Mouse (Mus musculus) myocyte (in vitro differentiated cells): Measurements from ENCODE around the gene Hcrt. TPM values are rescaled to one million over a fixed set of nuclear protein-coding genes. Genes with fewer than 3 reads are reported as not detected.

Experiments
- H3K27me3 ChIP-seq: one replicate; pipeline ENCODE4 v1.6.1; 2011; ENCODE audit not compliant: control insufficient read depth, insufficient read depth, insufficient read length
- H3K36me3 ChIP-seq: one replicate; pipeline ENCODE4 v1.6.1; 2011; ENCODE audit not compliant: control insufficient read depth, insufficient read depth
- H3K4me2 ChIP-seq: one replicate; pipeline ENCODE4 v1.6.1; 2011; ENCODE audit warnings: low read depth, control low read depth
- H3K4me3 ChIP-seq: one replicate; pipeline ENCODE4 v1.5.1; 2011; ENCODE audit warnings: mild to moderate bottlenecking, control low read depth, moderate library complexity
- H3K79me2 ChIP-seq: one replicate; pipeline ENCODE4 v1.6.1; 2011; ENCODE audit not compliant: control insufficient read depth, insufficient read depth
- H3ac ChIP-seq: one replicate; pipeline ENCODE4 v1.6.1; 2011; ENCODE audit not compliant: control insufficient read depth, insufficient read length
- CEBPB ChIP-seq: IDR thresholded peaks from 2 replicates; pipeline ENCODE4 v1.6.1; 2011; ENCODE audit warnings: mild to moderate bottlenecking, moderate library complexity; ENCODE audit not compliant: poor library complexity, insufficient read depth, severe bottlenecking
- E2F4 ChIP-seq: IDR thresholded peaks from one replicate; pipeline ENCODE4 v1.6.1; 2011; ENCODE audit warnings: mild to moderate bottlenecking, control low read depth, moderate library complexity; ENCODE audit not compliant: insufficient read depth
- MAX ChIP-seq: IDR thresholded peaks from one replicate; pipeline ENCODE4 v1.6.1; 2011; ENCODE audit warnings: low read depth, mild to moderate bottlenecking, control low read depth
- MYOD1 ChIP-seq, 3 experiments: IDR thresholded peaks; one replicate each; pipeline ENCODE4 v1.6.1; 2011; ENCODE audit warnings: control low read depth in 2 of 3, low read depth in 2 of 3, mild to moderate bottlenecking in 2 of 3, moderate library complexity in 1 of 3; ENCODE audit not compliant: insufficient read length in 2 of 3, control insufficient read depth in 1 of 3
- MYOG ChIP-seq, 3 experiments: IDR thresholded peaks; one replicate each; pipeline ENCODE4 v1.6.1; 2011; ENCODE audit warnings: control low read depth in 2 of 3, low read depth in 2 of 3, mild to moderate bottlenecking in 2 of 3; ENCODE audit not compliant: insufficient read length in 2 of 3, control insufficient read depth in 1 of 3, insufficient read depth in 1 of 3
- POLR2A ChIP-seq: IDR thresholded peaks from one replicate; pipeline ENCODE4 v1.6.1; 2011; ENCODE audit warnings: low read depth, mild to moderate bottlenecking, control low read depth, moderate library complexity; ENCODE audit not compliant: insufficient read length
- POLR2AphosphoS2 ChIP-seq: IDR thresholded peaks from one replicate; pipeline ENCODE4 v1.6.1; 2011; ENCODE audit warnings: low read depth, control low read depth; ENCODE audit not compliant: insufficient read length
- REST ChIP-seq: IDR thresholded peaks from one replicate; pipeline ENCODE4 v1.6.1; 2011; ENCODE audit warnings: mild to moderate bottlenecking, control low read depth, moderate library complexity; ENCODE audit not compliant: insufficient read depth, insufficient read length
- SRF ChIP-seq: IDR thresholded peaks from one replicate; pipeline ENCODE4 v1.6.1; 2011; ENCODE audit warnings: low read depth; ENCODE audit not compliant: control insufficient read depth, insufficient read length
- TCF12 ChIP-seq: IDR thresholded peaks from one replicate; pipeline ENCODE4 v1.6.1; 2011; ENCODE audit warnings: mild to moderate bottlenecking, control low read depth; ENCODE audit not compliant: poor library complexity, insufficient read depth, severe bottlenecking
- TCF3 ChIP-seq: IDR thresholded peaks from one replicate; pipeline ENCODE4 v1.6.1; 2011; ENCODE audit warnings: low read depth, control low read depth; ENCODE audit not compliant: insufficient read length
- USF1 ChIP-seq: IDR thresholded peaks from one replicate; pipeline ENCODE4 v1.6.1; 2011; ENCODE audit warnings: low read depth, mild to moderate bottlenecking, control low read depth, moderate library complexity
- polyA plus RNA-seq: library from polyadenylated mRNA; unstranded; fragments of >200 nt; fragmentation: generic; extraction: Trizol; gene quantifications from one replicate; pipeline ENCODE4 v1.2.1, GENCODE M21; 2012; ENCODE audit warnings: missing spikeins

Gene Hcrt
- polyA plus RNA-seq, 1 experiment = not detected

GRCm38 (mm10) chr11:100735134-100735865 is 27.4 kb downstream of the Hcrt start:
- peaks cover 12% of the 10 kb centered on the region for H3K36me3 ChIP-seq
- no peaks in the 10 kb centered on the region for H3K27me3 ChIP-seq
- TF ChIP-seq E2F4 (no peak), MYOD1 (IDR thresholded peaks at IDR 0.05; ENCODE audit: control insufficient read depth in 1 of 3, insufficient read length in 2 of 3, low read depth in 2 of 3) (no peak), MAX (no peak), USF1 (no peak), SRF (no peak), REST (no peak), POLR2AphosphoS2 (no peak), TCF12 (no peak), CEBPB (no peak), TCF3 (no peak), POLR2A (no peak), MYOG (IDR thresholded peaks at IDR 0.05; ENCODE audit: control insufficient read depth in 1 of 3, insufficient read depth in 1 of 3, insufficient read length in 2 of 3, low read depth in 2 of 3) (no peak)
- H3K4me3 ChIP-seq = no peak overlapping the region
- H3K4me2 ChIP-seq = peak overlapping the region; percentile 96
- H3K79me2 ChIP-seq = peaks cover 77% of the 10 kb centered on the region
- H3ac ChIP-seq = no peak overlapping the region

- H3ac ChIP-seq = no peak overlapping the region
- H3K4me2 ChIP-seq = no peak overlapping the region
Measured at GRCm38 (mm10) chr11:100730477-100731205, 32.1 kb downstream of the Hcrt start.

DNA sequence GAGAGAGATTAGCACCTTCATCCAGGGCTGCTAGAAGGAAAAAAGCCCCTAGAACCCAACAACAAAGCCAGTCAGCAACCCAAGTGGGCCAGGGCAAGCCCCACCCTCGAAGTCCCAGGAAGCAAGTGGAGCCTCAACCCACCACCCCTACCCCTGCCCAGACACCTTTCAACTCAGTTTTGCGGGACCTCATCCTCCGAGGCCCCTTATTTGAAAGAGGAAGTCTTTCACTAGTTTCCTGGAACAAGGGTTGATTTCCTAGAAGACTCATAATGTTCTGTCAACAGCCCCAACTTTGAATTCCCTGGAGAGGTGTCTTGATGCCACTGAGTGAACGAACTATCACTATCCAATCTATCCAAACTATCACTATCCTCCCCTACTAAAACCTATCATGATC is 32.8 kb downstream of the Hcrt start:
- peaks cover 14% of the 10 kb centered on the region for H3K36me3 ChIP-seq
- no peak overlapping the region for H3K4me3 ChIP-seq
- no peak overlapping the region for H3ac ChIP-seq
- no peak overlapping the region for H3K4me2 ChIP-seq
- peaks cover 85% of the 10 kb centered on the region for H3K79me2 ChIP-seq
- no peak for TF ChIP-seq MYOG (IDR thresholded peaks at IDR 0.05; ENCODE audit: control insufficient read depth in 1 of 3, insufficient read depth in 1 of 3, insufficient read length in 2 of 3, low read depth in 2 of 3)
- TF ChIP-seq POLR2A = no peak
- TF ChIP-seq TCF3 = no peak
- no peak for TF ChIP-seq MYOD1 (IDR thresholded peaks at IDR 0.05; ENCODE audit: control insufficient read depth in 1 of 3, insufficient read length in 2 of 3, low read depth in 2 of 3)
- TF ChIP-seq MAX = no peak
- TF ChIP-seq E2F4 = no peak
- no peak for TF ChIP-seq USF1
- no peak for TF ChIP-seq POLR2AphosphoS2
- no peak for TF ChIP-seq TCF12
- no peak for TF ChIP-seq CEBPB
- no peak for TF ChIP-seq SRF
- TF ChIP-seq REST = no peak
- no peaks in the 10 kb centered on the region for H3K27me3 ChIP-seq

More at GRCm38 (mm10) chr11:100730477-100731205, 32.1 kb downstream of the Hcrt start:
- H3K36me3 ChIP-seq = peaks cover 14% of the 10 kb centered on the region
- peaks cover 88% of the 10 kb centered on the region for H3K79me2 ChIP-seq
- H3K27me3 ChIP-seq = no peaks in the 10 kb centered on the region
- H3K4me3 ChIP-seq = no peak overlapping the region
- TF ChIP-seq POLR2AphosphoS2 (no peak), CEBPB (no peak), TCF12 (no peak), E2F4 (no peak)

DNA sequence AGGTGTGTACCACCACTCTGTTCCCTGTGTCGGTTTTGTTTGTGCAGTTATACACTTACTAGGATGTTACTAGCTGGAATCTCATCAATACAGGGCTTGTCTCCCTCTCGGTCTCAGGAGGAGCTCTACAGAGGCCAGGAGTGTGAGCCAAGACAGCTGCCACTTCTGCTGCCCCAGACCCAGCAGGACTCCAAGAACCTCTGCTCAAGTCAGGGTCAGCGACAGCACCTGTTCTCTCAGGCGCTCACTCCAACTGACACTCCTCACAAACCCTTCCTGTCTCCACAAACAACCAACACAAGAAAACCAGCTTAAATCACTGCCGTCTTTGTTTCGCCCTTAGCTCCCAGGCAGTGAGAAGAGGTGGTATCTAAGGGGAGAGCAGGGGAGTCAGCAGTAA is 34.1 kb downstream of the Hcrt start:
- H3K4me2 ChIP-seq = no peak overlapping the region

More for the DNA sequence above, 34.1 kb downstream of the Hcrt start:
- Histone ChIP-seq H3K79me2 (peaks cover 78% of the 10 kb centered on the region), H3K36me3 (peaks cover 14% of the 10 kb centered on the region), H3K27me3 (no peaks in the 10 kb centered on the region), H3ac (no peak overlapping the region), H3K4me3 (no peak overlapping the region)
- no peak for TF ChIP-seq CEBPB
- TF ChIP-seq MYOD1 (IDR thresholded peaks at IDR 0.05; ENCODE audit: control insufficient read depth in 1 of 3, insufficient read length in 2 of 3, low read depth in 2 of 3) = peak in 2 of 3 experiments; percentile 71 to 84
- peak in 2 of 3 experiments; percentile 53 to 89 for TF ChIP-seq MYOG (IDR thresholded peaks at IDR 0.05; ENCODE audit: control insufficient read depth in 1 of 3, insufficient read depth in 1 of 3, insufficient read length in 2 of 3, low read depth in 2 of 3)
- peak; percentile 17 for TF ChIP-seq TCF3
- TF ChIP-seq POLR2A = no peak
- TF ChIP-seq POLR2AphosphoS2 = no peak
- TF ChIP-seq USF1 = no peak
- no peak for TF ChIP-seq REST
- peak; percentile 40 for TF ChIP-seq TCF12
- no peak for TF ChIP-seq MAX
- TF ChIP-seq SRF = no peak
